Mouse (Mus musculus) kidney, adult 9 months (tissue): Measurements from ENCODE around the gene Ap1g2.

Source experiments
- DNase-seq: peaks from one replicate; pipeline ENCODE4 v3.0.0; 2022

Ap1g2 gene

GRCm38 (mm10) chr14:55105836-55106809 lies at the start of gene Ap1g2:
Ap1g2 (minus strand) TSS chr14:55106593.
- DNase-seq = peak; percentile 92

DNA sequence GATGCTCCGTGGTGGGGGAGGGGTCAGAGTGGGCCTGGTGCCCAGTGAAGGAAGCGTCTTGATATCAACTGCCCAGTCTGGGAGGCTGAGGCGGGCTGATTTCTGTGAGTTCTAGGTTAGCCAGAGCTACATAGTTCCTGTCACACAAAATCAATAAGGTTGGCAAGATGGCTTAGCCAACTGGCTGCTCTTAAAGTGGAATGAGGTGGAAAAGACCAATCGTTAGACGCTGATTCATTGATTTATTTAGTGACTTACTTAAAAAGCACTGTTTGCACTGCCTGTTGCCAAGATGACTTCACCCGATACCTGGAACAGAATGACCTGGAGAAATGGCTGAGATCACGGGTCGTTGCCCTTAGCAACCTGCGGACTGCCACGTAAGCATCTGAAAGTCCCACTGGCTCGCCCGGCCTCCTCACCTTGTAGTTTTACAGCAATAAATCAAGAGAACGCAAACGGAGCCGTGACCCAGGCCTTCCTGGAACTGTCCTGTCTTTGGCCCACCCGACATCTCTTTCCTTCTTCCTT lies 46.6 kb upstream of the Ap1g2 start:
- peak; percentile 49 for DNase-seq

DNA sequence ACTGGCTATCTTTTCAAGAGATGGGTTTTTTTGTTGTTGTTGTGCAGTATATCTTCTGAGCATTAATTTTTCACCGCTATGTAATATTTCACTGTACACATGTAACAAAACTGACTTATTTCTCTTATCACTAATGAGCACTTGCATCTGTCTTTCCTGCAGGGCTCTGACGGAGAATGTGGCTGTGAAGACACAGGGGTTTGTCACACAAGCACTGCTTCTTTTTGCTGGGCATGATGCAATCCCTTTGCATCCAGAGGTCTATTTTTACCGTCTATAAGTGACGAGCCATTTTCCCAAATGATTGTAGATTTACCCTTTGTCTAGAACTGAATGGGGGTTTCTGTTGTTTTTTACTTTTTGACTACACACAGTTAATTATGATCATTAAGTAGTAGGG lies 45.8 kb upstream of the Ap1g2 start:
- no peak for DNase-seq

- no peak for DNase-seq
Observed at GRCm38 (mm10) chr14:55150985-55151384, 44.6 kb upstream of the Ap1g2 start.

DNA sequence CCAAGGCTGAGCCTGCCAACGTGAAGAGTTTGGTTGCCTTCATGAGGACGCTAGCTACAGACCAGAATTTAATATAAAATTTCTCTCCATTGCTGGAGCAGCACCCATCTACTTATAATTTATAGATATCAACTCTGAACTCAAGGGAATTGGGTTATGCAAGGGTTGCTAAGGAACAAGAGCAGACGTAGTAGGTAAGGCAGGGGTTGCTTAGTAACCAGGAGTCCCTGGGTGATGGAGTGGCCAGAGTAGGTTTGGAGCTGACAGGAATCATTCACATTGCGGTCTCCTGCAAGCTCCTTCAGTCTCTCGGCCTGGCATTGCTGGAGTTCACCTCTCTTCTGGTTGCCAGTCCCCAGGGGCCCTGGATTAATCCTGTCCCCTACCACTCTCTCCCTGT lies 42.6 kb upstream of the Ap1g2 start:
- DNase-seq = no peak

- DNase-seq = peak; percentile 42
Observed at GRCm38 (mm10) chr14:55148363-55148915, 42.0 kb upstream of the Ap1g2 start.

DNA sequence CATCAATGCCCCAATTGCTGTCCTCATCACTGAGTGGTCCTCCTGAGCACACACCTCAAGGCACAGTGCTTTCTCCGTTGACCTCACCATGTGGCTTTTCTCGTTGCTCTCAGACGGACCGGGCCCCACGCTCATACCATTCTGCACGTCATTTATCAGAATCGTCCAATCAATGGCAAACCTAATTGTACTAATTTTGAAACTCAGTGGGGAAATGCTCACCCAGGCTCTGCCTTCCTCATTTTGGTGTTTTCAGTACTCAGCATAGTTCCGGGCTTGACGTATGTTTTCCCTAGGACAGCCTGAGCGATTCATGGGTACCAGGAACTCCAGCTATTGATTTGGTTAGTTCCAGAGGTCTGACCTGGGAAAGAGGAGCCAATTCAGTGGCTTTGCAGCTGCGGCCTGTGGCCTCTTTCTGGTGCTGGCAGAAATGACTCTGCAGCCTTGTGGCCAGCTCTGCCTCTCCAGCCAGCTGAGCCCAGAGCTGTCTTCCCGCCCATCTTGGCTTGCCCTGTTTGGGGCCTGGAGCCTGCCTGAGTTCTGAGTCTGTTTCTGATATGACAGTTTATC lies 40.5 kb upstream of the Ap1g2 start:
- peak; percentile 14 for DNase-seq

GRCm38 (mm10) chr14:55146324-55146723 lies 39.9 kb upstream of the Ap1g2 start:
- no peak for DNase-seq

- DNase-seq = no peak
Observed at GRCm38 (mm10) chr14:55139313-55139712, 32.9 kb upstream of the Ap1g2 start.

- DNase-seq = no peak
Observed at GRCm38 (mm10) chr14:55135676-55136075, 29.3 kb upstream of the Ap1g2 start.

DNA sequence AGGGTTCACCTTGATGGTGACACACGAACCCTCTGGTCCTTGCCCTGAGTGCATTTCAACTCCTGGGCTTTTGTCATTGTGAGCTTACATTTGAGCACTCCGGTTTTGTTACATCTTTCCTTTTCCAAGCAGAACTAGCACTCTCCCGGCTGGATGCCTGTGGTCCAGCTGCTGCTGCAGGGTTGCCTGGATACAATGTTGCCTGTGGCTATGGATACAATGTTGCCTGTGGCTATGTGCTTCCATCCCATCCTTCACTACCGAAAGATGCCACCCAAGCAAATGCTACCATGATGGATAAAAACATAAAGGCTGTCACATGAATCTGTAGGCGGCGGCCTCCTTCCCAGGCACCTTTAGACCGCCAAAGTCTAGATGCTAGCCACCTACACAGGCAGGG lies 20.1 kb upstream of the Ap1g2 start:
- no peak for DNase-seq

DNA sequence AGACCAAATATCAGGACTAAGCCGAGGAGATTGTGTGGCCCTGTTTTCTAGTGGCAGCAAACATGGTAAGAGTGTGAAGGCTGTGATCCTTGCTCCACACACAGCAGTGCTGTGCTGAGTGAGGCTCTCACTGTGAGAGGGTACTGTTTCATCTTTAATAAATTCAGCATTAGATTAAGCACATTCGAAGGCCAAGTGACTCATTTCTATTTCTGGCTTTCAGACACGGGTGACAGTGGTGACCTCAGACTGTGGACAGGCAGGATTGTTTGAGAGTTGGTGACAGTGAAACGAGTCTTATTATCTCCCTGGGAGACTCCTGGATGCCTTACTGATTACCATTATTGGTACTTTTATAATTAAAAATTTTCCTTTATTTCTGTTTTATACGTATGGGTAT lies 19.3 kb upstream of the Ap1g2 start:
- DNase-seq = no peak

GRCm38 (mm10) chr14:55122359-55122758 lies 16.0 kb upstream of the Ap1g2 start:
- DNase-seq = no peak

DNA sequence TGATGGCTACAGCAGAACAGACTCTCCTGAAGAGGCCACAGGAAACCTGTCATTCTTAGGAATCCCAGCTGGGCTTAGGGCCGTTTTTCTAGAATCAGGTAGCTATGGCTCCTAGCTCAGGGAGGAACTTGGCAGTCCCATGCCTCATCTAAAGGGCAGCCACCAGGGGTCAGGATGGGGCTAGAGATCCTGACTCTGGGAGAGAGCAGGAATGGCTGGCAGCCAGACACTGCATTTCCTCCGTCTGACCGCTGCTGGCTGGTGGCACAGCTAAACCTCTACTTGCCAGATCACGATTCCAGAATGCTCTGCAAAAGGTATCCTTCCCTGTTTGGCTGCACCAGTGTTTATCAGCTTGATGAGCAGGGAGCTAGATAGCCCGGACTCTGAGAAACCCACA lies 15.6 kb upstream of the Ap1g2 start:
- DNase-seq = peak; percentile 85

GRCm38 (mm10) chr14:55119421-55120134 lies 13.2 kb upstream of the Ap1g2 start:
- DNase-seq = no peak

DNA sequence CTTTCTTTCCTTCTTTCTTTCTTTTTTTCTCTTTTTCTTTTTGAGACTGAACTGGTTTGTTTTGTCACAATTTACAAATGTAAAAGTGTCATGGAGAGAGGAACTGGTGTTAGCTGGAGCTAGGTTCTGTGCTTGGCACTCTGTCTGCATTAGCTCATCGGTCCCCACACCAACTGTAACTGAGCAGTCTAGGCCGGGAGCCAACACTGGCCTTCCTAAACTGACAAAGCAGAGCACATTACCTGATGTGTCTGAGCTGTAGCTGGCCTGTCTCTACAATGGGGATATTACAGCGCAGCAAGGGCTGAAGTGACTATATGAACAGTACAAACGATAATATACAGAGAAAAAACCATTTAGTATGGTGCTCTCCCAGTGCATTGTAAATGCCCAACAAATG lies 12.5 kb upstream of the Ap1g2 start:
- no peak for DNase-seq

GRCm38 (mm10) chr14:55116425-55117200 lies 10.2 kb upstream of the Ap1g2 start, which contains the start of gene Jph4:
Jph4 (minus strand) TSS chr14:55116935.
- DNase-seq = no peak

GRCm38 (mm10) chr14:55115846-55116245 lies 9.5 kb upstream of the Ap1g2 start:
- DNase-seq = no peak

DNA sequence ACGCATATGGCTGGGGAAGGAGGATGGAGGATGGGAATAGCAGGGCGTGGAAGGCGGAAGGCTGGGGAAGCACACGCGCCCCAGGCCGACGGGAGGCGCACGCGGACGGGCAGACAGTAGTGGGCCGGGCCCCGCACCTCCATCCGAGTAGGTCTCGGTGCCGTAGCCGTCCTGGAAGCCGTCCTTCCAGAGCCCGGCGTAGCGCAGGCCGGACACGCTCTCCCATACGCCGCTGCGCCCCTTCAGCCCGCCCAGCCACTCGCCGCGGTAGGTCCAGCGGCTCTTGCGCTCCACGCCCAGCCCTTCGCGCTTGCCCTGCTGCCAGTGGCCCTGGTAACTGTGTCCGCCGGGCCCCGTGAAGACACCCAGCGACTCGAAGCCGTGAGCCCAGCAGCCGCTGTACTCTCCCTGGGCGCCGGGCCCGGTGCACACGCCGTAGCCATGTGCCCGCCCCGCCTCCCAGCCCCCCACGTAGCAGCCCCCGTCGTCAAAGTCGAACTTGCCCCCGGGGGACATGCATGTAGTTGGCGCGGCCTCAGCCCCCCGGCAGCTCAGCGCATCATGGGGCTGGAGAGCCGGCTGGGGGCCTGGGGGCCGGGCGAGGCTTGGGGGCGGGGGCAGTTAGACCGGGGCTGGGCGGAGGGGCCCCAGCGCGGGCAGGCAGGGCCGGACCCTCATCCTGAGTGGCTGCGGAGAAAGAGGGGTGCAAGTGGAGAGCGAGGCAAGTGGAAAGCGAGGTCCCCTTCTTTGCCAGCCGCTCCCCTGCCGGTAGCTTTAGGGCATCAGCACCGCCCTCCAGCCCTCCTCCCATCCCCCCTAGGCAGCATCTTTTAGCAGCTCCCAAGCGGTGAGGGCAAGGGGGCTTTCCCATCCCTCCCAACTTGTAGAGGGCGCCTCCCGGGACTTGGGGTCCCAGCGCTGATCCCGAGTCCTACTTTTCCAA lies 8.6 kb upstream of the Ap1g2 start:
- DNase-seq = peak; percentile 26

- peak; percentile 17 for DNase-seq
Observed at GRCm38 (mm10) chr14:55113975-55114645, 7.7 kb upstream of the Ap1g2 start.
